Mouse (Mus musculus): ENCODE data around the gene Fbxo45. TPM values are rescaled to one million over a fixed set of nuclear protein-coding genes. Genes with fewer than 3 reads are reported as not detected.

Fbxo45 gene
- polyA plus RNA-seq, 1 experiment from 2014 or later: 13.9 TPM

MicroRNAs encoded within 50 kb of the gene (microRNA counts, 519-probe panel; counts per million panel counts)
- not detected for microRNA mmu-miR-1946a

Small RNAs within 50 kb of the gene (microRNA-seq; reads per million reads assigned to microRNA genes)
- gene Mir1946a: not detected

Other genes with a start within 250 kb of the Fbxo45 start
- gene Senp5, start 243.9 kb downstream of the Fbxo45 start, polyA plus RNA-seq (2014; fragmentation: Nextera tagmentation; extraction: Ambion mirVana): 13.2 and 13.7 TPM in 2 replicates
- 28.1 and 34.5 TPM in 2 replicates for gene Pak2, start 167.8 kb downstream of the Fbxo45 start, polyA plus RNA-seq (2014; fragmentation: Nextera tagmentation; extraction: Ambion mirVana)
- gene Pigx, start 147.4 kb downstream of the Fbxo45 start, polyA plus RNA-seq (2014; fragmentation: Nextera tagmentation; extraction: Ambion mirVana): 104 and 115 TPM in 2 replicates
- 50.9 and 58.3 TPM in 2 replicates for gene Cep19, start 147.4 kb downstream of the Fbxo45 start, polyA plus RNA-seq (2014; fragmentation: Nextera tagmentation; extraction: Ambion mirVana)
- 2.5 and 7.7 TPM in 2 replicates for gene Nrros, start 81.6 kb downstream of the Fbxo45 start, polyA plus RNA-seq (2014; fragmentation: Nextera tagmentation; extraction: Ambion mirVana)
- gene Bex6, start 67.3 kb downstream of the Fbxo45 start, polyA plus RNA-seq (2014; fragmentation: Nextera tagmentation; extraction: Ambion mirVana): not detected in 2 replicates
- 12.8 and 17.6 TPM in 2 replicates for gene Wdr53, start 69 bp upstream of the Fbxo45 start, polyA plus RNA-seq (2014; fragmentation: Nextera tagmentation; extraction: Ambion mirVana)
- 0.15 TPM in 1 of 2 replicates, not detected in the other for gene Smco1, start 24.3 kb upstream of the Fbxo45 start, polyA plus RNA-seq (2014; fragmentation: Nextera tagmentation; extraction: Ambion mirVana)
- 21.5 and 23.2 TPM in 2 replicates for gene Rnf168, start 30.3 kb upstream of the Fbxo45 start, polyA plus RNA-seq (2014; fragmentation: Nextera tagmentation; extraction: Ambion mirVana)
- 24.3 and 31.2 TPM in 2 replicates for gene Ubxn7, start 85.1 kb upstream of the Fbxo45 start, polyA plus RNA-seq (2014; fragmentation: Nextera tagmentation; extraction: Ambion mirVana)
- not detected in 2 replicates for gene Tm4sf19, start 153.3 kb upstream of the Fbxo45 start, polyA plus RNA-seq (2014; fragmentation: Nextera tagmentation; extraction: Ambion mirVana)
- 35.1 and 41.2 TPM in 2 replicates for gene Tctex1d2, start 172.5 kb upstream of the Fbxo45 start, polyA plus RNA-seq (2014; fragmentation: Nextera tagmentation; extraction: Ambion mirVana)
- 50.9 and 53.2 TPM in 2 replicates for gene Pcyt1a, start 183.8 kb upstream of the Fbxo45 start, polyA plus RNA-seq (2014; fragmentation: Nextera tagmentation; extraction: Ambion mirVana)
- 0.17 and 0.40 TPM in 2 replicates for gene Slc51a, start 240.7 kb upstream of the Fbxo45 start, polyA plus RNA-seq (2014; fragmentation: Nextera tagmentation; extraction: Ambion mirVana)
- not detected in 2 replicates for gene Zdhhc19, start 249.1 kb upstream of the Fbxo45 start, polyA plus RNA-seq (2014; fragmentation: Nextera tagmentation; extraction: Ambion mirVana)

Data from neural tube, embryonic 14.5 days (tissue).